Mouse (Mus musculus): Measurements from ENCODE around the gene Psmd2.

DNA sequence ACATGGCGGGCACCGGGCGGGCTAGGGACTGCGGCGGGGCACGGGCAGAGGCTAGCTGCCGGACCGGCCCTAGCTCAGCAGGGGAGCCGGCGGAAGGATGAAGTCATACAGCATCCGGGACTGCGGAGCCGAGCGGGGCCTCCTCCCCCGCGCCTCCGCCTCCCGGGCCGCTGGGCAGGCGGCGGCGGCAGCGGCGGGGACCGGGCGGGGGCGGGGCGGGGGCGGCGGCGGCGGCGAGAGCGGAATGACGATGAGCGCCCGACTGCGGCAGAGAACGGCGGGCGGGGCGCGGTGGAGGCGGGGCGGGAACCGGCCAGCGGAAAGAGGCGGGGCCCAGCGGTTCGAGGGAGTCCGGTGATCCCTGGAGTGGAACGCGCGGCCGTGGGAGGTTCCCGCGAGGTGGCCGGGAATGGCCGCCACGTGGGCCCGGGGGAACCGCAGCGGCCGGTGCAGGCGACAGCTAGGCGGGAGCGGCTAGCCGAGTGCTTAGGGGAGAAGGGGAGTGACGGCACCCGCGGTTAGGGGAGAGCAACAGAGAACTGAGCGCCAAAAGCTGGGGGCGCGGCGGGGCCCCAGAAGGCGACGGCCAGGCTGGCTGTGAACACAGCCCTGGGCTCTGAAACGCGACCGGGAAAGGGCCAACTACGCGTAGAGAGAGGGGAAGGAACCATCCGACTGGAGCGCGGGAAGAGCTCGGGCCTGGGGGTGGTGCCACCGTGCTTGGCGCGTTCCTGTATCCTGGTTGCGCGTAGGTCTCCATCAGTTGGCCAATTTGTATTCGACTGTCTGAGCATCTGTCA, 30.1 kb upstream of the Psmd2 start, which contains the start of gene Camk2n2:
- TF ChIP-seq POLR2A (IDR thresholded peaks at IDR 0.05; ENCODE audit: borderline replicate concordance, control insufficient read depth, low read depth, low read length), result no peak
- TF ChIP-seq CTCF (IDR thresholded peaks at IDR 0.05; ENCODE audit: control insufficient read depth, insufficient read depth, low read length), result no peak
